Mouse (Mus musculus): Measurements from ENCODE around the gene Lcn3.
"Not testable (repeated sequence)": the region's sequence is repeated elsewhere in the genome, so short reads cannot be mapped to it uniquely, and the experiment has no call there.

Gene Lcn3

DNA sequence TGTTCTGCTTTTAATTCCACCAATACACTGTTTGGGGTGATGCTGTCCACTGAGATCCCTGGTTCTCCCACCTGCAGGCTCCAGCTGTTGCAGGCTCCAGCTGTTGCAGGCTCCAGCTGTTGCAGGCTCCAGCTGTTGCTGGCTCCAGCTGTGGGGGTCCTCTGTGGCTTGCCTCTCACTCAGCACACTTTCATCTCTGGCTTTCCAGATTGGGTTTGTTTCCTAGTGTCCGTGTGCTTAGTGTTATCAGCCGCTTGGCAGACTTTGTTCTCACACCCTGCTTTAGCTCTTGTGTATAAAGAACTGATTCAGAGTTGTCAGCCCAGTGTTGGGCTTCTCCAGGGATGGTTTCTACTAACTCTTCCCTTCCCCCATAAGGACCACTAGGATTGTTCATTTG is 32.3 kb downstream of the Lcn3 start:
- Histone ChIP-seq H3K4me3 (replicated peaks; ENCODE audit: low read length) (no peak overlapping the region), H3K9me3 (ENCODE audit: low read length) (no peaks in the 10 kb centered on the region), H3K4me1 (replicated peaks; ENCODE audit: low read depth, low read length) (no peaks in the 10 kb centered on the region), H3K36me3 (ENCODE audit: insufficient read depth, low read length) (no peaks in the 10 kb centered on the region), H3K27me3 (ENCODE audit: insufficient read depth, low read length) (no peaks in the 10 kb centered on the region)
- TF ChIP-seq POU5F1 (IDR thresholded peaks at IDR 0.05; ENCODE audit: borderline replicate concordance, low read length), result no peak
- TF ChIP-seq NANOG (IDR thresholded peaks at IDR 0.05; ENCODE audit: borderline replicate concordance, low read length), result no peak
- no peak for TF ChIP-seq CTCF (conservative IDR thresholded peaks at IDR 0.05; ENCODE audit: low read length)

DNA sequence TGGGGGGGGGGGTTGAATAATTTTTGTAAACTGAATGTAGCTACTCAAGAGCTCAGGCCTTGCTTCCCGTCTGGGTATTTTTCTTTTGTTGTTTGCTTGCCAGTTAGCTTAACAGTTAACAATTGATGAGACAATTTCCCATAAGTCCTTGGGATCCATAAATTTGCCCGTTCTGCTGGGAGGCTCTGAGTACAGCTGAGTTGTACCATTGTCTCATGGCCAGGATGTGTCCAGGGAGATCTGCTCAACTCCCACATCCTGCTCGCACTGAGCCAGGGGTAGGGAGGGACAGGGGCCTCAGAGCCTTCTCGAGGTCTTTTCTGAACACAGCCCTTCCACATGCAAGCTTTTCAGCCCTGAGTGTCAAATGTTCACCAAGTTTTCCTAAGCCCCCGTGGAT is 32.7 kb downstream of the Lcn3 start:
- no peak for TF ChIP-seq POU5F1 (IDR thresholded peaks at IDR 0.05; ENCODE audit: borderline replicate concordance, low read length)
- TF ChIP-seq CTCF (conservative IDR thresholded peaks at IDR 0.05; ENCODE audit: low read length), result no peak
- TF ChIP-seq NANOG (IDR thresholded peaks at IDR 0.05; ENCODE audit: borderline replicate concordance, low read length), result no peak
- H3K27me3 ChIP-seq (ENCODE audit: insufficient read depth, low read length), result no peaks in the 10 kb centered on the region
- no peaks in the 10 kb centered on the region for H3K36me3 ChIP-seq (ENCODE audit: insufficient read depth, low read length)
- H3K4me1 ChIP-seq (replicated peaks; ENCODE audit: low read depth, low read length), result no peaks in the 10 kb centered on the region
- no peak overlapping the region for H3K4me3 ChIP-seq (replicated peaks; ENCODE audit: low read length)
- H3K9me3 ChIP-seq (ENCODE audit: low read length), result no peaks in the 10 kb centered on the region

DNA sequence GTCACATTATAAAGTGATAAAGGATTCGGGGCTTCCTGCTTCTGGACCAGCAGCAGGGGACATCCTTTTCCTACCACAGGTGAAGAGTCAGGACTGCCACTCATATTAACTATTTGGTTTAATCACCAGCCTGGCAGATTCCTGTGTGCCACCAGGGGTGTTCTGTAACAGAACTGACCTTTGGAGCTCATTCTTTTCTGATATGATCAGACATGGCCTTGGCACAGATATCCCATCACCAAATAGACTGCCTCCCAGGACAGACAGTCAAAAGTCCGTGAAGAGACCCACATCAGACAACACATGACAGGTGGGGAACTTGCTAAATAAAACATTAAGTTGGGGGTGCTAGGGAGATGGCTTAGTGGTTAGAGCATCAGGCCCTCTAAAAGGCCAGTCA is 46.3 kb downstream of the Lcn3 start:
- Histone ChIP-seq H3K4me1 (replicated peaks; ENCODE audit: low read depth, low read length) (no peaks in the 10 kb centered on the region), H3K27me3 (ENCODE audit: insufficient read depth, low read length) (no peaks in the 10 kb centered on the region), H3K9me3 (ENCODE audit: low read length) (no peaks in the 10 kb centered on the region), H3K36me3 (ENCODE audit: insufficient read depth, low read length) (no peaks in the 10 kb centered on the region), H3K4me3 (replicated peaks; ENCODE audit: low read length) (no peak overlapping the region)
- no peak for TF ChIP-seq POU5F1 (IDR thresholded peaks at IDR 0.05; ENCODE audit: borderline replicate concordance, low read length)
- no peak for TF ChIP-seq NANOG (IDR thresholded peaks at IDR 0.05; ENCODE audit: borderline replicate concordance, low read length)
- no peak for TF ChIP-seq CTCF (conservative IDR thresholded peaks at IDR 0.05; ENCODE audit: low read length)

DNA sequence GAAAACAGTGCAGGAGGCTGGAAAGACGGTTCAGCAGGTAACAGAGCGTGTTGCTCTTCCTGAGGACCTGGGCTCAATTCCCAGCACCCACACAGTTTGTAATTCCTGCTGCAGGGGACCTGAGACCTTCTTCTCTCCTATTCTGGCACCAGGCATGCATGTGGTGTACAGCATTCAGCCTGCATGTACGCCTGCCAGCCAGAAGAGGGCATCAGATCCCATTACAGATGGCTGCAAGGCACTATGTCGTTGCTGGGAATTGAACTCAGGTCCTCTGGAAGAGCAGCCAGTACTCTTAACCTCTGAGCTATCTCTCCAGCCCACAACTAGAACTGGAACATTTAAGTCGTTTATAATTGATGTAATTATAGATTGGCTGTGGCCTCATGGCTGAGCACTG is 48.0 kb downstream of the Lcn3 start:
- TF ChIP-seq POU5F1 (IDR thresholded peaks at IDR 0.05; ENCODE audit: borderline replicate concordance, low read length), result no peak
- peak; percentile 47 for TF ChIP-seq CTCF (conservative IDR thresholded peaks at IDR 0.05; ENCODE audit: low read length)
- H3K4me1 ChIP-seq (replicated peaks; ENCODE audit: low read depth, low read length), result no peaks in the 10 kb centered on the region

DNA sequence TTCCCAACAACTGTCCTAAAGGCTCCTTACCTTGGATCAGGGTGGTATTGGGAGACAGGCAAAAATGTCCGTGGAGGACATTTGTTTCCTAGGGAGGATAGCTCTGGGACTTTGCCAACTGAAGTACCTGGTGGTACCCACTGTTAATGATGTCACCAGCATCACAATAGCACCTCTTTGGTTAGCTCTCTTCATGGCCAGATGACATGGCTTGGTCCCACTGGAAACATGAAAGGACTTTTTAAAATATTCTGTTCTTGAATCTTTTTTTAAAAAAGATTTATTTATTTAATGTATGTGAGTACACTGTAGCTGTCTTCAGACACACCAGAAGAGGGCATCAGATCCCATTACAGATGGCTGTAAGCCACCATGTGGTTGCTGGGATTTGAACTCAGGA is 50.4 kb downstream of the Lcn3 start, which contains the start of gene Glt6d1:
Gene Glt6d1 (minus strand): TSS at position 101 of the 400 bp plus-strand sequence.
- H3K4me3 ChIP-seq (replicated peaks; ENCODE audit: low read length); H3K27me3 ChIP-seq (ENCODE audit: insufficient read depth, low read length); H3K4me1 ChIP-seq (replicated peaks; ENCODE audit: low read depth, low read length); H3K9me3 ChIP-seq (ENCODE audit: low read length); H3K36me3 ChIP-seq (ENCODE audit: insufficient read depth, low read length): not testable (repeated sequence)

More for the DNA sequence above, 48.0 kb downstream of the Lcn3 start:
- Histone ChIP-seq H3K9me3 (ENCODE audit: low read length) (no peaks in the 10 kb centered on the region), H3K36me3 (ENCODE audit: insufficient read depth, low read length) (no peaks in the 10 kb centered on the region), H3K27me3 (ENCODE audit: insufficient read depth, low read length) (no peaks in the 10 kb centered on the region), H3K4me3 (replicated peaks; ENCODE audit: low read length) (no peak overlapping the region)

Measured in E14TG2a.4 (cell line).